Mouse (Mus musculus): ENCODE results near the gene Cfap74.

Cfap74 gene

GRCm38 (mm10) chr4:155409058-155409776, at the start of gene Cfap74:
Gene Cfap74 (plus strand): TSS chr4:155409190.
- peak; percentile 80 for DNase-seq (ENCODE audit: low spot score)

DNA sequence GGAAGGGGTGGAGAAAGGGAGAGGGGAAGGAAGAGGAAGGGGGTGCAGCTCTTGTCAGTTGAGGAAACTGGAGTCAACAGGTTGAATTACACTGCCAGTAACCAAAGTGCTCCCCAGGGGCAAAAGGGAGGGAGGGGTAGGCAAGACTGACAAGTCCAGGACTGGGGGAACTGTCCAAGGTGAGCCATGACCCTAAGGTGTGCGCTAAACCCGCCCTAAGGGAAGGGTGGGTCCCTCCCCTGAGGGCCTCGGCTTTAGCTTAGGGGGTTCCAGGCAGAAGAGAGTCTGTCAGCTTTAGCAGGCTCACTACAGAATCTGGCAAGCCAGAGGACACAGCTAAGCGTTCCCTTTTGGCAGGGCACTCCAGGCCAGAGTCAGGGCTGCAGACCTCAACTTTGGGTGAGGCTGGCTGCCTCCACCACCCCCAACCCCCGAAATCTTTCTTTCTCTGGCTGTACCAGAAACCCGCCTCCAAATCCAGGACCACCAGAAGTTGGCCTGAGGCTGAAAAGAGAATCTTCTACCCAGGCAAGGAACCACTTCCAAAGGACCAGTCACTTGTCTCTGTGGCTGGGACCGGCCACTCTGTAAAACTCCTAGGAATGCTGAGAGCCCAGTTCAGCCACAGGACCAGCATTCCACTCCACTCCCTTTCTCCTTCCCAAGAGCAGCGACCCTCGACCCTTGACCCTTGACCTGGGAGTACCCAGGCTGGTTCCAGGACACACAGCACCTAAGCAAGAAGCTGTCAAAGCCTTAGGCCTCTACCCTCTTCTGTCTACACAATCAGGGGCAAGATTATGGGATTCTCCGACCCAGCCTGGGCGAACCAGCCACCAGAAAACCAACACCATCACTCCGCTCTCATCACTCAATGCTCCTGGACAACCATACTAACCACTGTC, 49.2 kb upstream of the Cfap74 start:
- DNase-seq (ENCODE audit: low spot score) = no peak

GRCm38 (mm10) chr4:155360856-155361255, 48.1 kb upstream of the Cfap74 start:
- no peak for DNase-seq (ENCODE audit: low spot score)

GRCm38 (mm10) chr4:155361303-155361791, 47.6 kb upstream of the Cfap74 start, which contains the start of gene Prkcz:
Gene Prkcz (minus strand): TSS chr4:155361361.
- DNase-seq (ENCODE audit: low spot score) = peak; percentile 88

DNA sequence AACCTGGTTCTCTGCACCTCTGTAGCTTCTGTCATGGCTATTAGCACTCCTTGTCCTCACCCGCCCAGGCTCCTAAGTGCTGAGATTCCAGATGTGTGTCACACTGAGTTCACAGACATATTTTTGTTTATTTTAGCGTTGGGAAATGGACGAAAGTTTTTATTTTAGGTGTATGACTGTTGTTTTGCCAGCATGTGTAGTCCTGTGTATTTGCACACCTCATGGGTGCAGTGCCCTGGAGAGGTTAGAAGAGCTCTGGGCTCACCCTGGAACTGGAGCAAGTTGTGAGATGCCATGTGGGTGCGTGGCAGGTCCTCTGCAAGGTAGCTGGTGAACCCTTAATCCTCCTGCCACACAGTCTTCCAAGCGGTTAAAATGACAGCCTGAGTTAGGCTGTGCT, 46.5 kb upstream of the Cfap74 start:
- DNase-seq (ENCODE audit: low spot score) = no peak

DNA sequence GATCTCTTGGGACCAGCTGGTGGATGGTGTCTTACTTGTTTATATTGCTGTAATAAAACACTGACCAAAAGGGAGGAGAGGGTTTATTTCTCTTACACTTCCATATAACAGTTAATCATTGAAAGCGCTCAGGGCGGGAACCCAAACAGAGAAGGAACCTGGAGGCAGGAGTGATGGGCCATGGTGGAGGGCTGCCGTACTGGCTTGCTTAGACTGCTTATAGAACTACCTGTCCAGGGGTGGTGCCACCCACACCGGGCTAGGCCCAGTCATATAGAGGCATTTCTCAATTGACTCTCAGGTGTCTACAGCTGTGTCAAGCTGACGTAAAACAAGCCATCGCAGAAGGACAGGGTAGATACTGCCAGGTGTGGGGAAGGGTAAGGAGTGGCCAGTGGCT, 42.2 kb upstream of the Cfap74 start:
- no peak for DNase-seq (ENCODE audit: low spot score)

DNA sequence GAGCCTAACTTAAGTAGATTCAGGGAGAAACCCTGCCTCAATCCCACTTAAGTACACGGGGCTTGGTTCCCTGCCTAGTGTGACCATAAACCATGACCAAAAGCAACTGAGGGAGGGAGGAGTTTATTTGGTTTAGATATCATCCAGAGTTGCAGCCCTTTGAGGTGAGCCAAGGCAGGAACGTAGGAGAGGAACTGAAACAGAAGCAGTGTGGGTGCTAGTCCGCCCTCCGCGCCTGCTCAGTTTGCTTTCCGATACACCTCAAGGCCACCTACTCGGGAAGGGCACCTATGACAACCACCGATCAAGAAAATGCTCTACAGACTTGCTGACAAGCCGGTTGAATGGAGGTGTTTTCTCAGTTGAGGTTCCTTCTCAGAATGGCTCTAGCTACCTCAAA, 41.3 kb upstream of the Cfap74 start:
- DNase-seq (ENCODE audit: low spot score) = no peak

- DNase-seq (ENCODE audit: low spot score) = peak; percentile 73
Measured at GRCm38 (mm10) chr4:155368684-155369083, 40.3 kb upstream of the Cfap74 start.

DNA sequence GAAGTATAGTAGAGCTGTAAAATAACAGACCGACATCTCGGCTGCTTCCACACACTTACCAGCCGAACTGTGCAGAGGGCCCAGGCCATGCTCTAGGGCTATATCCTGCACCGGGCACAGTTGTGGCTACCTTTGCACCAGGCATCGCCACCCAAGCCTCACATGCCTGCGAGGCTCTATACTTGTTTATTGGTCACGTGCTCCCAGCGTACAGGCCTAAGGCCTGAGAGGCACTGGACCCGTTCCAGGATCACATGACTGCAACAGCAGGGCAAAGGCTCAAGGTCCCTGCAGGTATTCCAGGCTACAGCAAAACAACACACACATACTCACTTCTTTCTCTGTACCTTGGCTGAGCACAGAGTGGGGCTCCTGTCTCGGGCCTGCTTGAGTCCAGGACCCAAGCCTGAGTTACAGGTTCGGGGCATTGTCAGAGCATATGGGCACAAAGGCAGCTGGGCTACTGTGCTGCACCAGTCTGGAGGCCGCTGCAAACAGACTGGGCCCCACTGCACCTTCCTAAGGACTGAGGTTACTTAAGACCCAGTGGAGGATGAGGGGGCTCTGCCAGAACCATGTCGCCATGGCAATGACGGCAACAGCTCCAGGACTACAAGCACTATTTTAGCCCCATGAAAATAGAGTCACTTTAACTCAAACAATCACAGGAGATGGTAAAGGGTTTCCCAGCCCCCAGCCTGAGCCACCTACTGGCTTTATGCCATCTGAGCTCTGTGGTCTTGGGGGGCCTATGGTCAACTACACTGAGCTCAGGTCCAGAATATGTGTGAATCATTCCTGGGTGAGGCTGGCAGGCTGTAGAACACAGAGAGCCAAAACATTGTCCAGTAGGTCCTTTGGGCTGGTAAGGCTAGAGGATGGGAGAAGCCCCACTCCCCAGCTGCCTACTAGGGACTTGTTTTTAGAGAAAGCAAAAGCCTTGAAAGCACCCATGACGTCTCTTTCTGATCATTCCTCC, 38.0 kb upstream of the Cfap74 start:
- no peak for DNase-seq (ENCODE audit: low spot score)

- DNase-seq (ENCODE audit: low spot score) = no peak
Measured at GRCm38 (mm10) chr4:155371797-155372735, 36.9 kb upstream of the Cfap74 start.

DNA sequence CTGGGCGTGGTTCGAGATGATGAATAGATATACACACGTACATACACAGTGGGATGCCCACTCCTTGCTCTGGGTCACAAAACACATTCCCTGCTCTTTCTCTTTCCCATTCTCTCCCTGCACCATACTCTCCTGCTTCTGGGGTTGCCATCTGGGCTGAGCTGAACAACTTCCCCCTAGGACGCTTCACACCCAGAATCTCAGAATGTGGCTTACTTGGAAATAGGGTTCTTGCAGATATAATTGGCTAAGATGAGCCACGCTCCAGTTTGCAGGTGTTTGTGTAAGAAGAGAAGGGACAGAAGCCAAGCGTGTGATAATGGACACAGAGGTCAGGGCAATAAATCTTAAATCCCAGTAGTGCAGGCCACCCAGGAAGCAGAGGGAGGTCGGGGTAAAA, 27.0 kb upstream of the Cfap74 start:
- DNase-seq (ENCODE audit: low spot score) = no peak

- peak; percentile 44 for DNase-seq (ENCODE audit: low spot score)
Measured at GRCm38 (mm10) chr4:155382752-155383151, 26.2 kb upstream of the Cfap74 start.

- DNase-seq (ENCODE audit: low spot score) = no peak
Measured at GRCm38 (mm10) chr4:155383326-155383725, 25.7 kb upstream of the Cfap74 start.

- DNase-seq (ENCODE audit: low spot score) = no peak
Measured at GRCm38 (mm10) chr4:155387166-155387565, 21.8 kb upstream of the Cfap74 start.

- no peak for DNase-seq (ENCODE audit: low spot score)
Measured at GRCm38 (mm10) chr4:155395471-155395870, 13.5 kb upstream of the Cfap74 start.

DNA sequence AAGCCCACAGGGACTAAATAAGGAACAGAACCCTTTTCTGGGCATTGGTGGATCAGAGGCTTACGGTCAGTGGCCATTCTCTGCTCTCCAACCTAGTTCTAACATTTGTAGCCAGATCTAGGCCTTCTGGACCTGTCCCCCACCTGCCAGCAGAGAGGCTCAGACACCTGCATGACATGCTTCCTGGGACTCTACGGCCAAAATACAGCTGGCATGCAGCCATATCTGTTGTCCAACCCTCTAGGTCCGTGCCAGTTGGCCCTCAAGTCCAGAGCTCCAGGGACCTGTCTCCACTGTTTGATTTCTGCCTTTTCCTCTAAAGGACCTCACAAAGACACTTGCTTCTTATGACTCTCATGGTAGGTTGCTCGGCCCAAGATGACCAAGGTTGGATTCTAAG, 12.2 kb upstream of the Cfap74 start:
- no peak for DNase-seq (ENCODE audit: low spot score)

DNA sequence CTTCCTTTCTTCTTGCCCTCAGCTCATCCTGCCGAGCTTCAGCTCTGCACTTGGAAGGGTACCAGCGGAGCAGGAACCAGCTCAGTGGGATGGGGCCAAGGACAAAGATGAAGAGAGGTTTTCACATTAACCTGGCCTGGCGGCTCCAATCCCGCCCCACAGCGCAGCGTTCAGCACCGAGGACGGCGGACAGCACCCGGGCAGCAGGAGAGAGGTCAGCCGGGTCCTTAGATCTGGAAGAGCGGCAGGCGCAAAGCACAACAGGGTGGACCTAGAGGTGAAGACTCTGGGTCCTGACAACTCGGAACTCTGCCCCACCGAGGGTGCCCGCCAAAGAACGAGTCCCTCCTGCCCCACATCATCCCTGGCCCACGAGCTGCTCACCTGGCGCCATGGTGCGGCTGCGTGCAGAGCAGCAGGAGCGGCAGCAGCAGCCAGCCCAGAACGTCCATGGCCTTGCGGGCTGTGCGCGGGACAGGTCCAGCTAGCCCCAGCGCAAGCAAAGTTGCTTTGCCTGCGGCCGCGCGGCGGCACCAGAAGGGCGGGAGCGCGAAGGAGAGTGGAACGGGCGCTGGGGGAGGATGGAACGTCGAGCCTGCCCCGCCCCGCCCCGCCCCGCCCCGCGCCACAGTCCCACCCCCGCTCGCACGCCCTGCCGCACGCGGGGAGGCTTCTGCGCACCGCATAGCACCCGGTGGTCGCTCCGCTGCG, 11.3 kb upstream of the Cfap74 start, which contains the start of gene Gabrd:
Gene Gabrd, minus strand, starts transcription at position 602 of the 711 bp plus-strand sequence.
- DNase-seq (ENCODE audit: low spot score) = peak; percentile 42

DNA sequence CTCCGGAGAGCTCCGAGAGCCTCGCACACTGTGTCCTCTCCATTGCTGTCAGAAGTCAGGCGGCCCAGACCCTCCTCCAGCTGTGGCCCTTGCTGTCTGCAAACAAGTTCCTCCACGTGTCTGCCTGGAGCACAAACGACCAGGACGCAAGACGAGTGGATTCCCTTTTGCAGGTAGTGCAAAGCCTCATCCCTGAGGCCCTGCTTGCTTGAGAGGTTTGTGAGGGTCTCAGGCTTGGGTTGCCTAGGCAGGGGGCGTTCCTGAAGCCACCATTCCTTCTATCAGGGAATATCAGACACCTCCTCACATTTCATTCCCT, 10.8 kb upstream of the Cfap74 start:
- DNase-seq (ENCODE audit: low spot score) = no peak

- DNase-seq (ENCODE audit: low spot score) = no peak
Measured at GRCm38 (mm10) chr4:155401121-155401520, 7.9 kb upstream of the Cfap74 start.

- no peak for DNase-seq (ENCODE audit: low spot score)
Measured at GRCm38 (mm10) chr4:155402489-155402888, 6.5 kb upstream of the Cfap74 start.
